Mouse (Mus musculus) kidney, adult 11 months (tissue): ENCODE measurements at regions not wholly inside any gene's neighbourhood (a gene's known extent, or its start where the extent isn't known, plus 50 kb on each side); places are given as distances from the start of the nearest gene placed in this dataset.

Source experiments
- DNase-seq: peaks from one replicate; pipeline ENCODE4 v3.0.0; 2022

DNA sequence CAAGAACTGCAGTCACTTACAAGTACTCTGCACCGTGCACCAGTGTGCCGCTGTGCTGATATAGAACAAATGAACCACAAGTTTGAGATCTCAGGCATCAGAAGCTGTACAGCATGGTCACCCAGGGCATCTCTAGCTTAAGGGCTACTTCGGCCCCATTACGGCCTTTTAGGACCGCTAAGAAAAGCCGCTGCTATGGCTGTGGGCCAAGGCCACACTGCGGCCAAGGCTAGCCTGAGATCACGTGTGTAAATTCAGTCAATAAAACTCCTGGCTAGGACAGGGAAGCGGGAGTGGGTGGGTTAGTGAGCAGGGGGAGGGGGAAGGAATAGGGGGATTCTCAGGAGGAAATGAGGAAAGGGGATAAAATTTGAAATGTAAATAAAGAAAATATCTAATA lies 50.9 kb upstream of the Atp12a start:
- peak; percentile 26 for DNase-seq

DNA sequence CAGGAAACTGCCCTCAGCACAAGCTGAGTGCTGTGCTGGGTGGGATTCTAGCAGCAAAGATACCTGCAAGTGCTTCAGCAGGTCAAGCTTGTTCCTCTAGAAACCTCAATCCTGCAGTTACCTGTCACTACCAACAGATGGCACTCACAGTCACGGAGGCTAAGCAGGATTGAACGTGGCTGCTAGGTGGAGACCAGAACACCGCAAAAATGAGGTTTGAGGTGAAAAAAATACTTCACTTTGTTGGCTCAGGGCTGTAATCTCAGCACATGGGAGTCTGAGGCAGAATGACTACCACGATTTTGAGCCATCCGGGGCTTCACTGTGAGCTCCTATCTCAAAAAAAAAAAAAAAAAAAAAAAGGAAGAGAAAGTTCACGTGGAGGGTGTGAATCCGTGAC lies 50.4 kb upstream of the Atp12a start:
- peak; percentile 36 for DNase-seq
